Mouse (Mus musculus) heart, adult 2 months (tissue): Measurements from ENCODE around the gene Adgrd1. TPM values are rescaled to one million over a fixed set of nuclear protein-coding genes. Genes with fewer than 3 reads are reported as not detected.

Experiments used
- DNase-seq, 2 experiments: peaks; one replicate each; pipeline ENCODE4 v3.0.0; 2021
- H3K27ac ChIP-seq: fragments of 200-600 bp; 2 replicates; pipeline ENCODE4 v1.8.1; 2022
- H3K27me3 ChIP-seq: fragments of 200-500 bp; 2 replicates; pipeline ENCODE4 v1.6.1; 2012; ENCODE audit warnings: mild to moderate bottlenecking, low read length, inconsistent platforms, mixed read lengths; ENCODE audit not compliant: control insufficient read depth, insufficient read depth
- H3K36me3 ChIP-seq: fragments of 200-500 bp; 2 replicates; pipeline ENCODE4 v1.6.1; 2012; ENCODE audit warnings: low read length, inconsistent platforms; ENCODE audit not compliant: control insufficient read depth, insufficient read depth
- H3K4me1 ChIP-seq: fragments of 200-500 bp; 2 replicates; pipeline ENCODE4 v1.6.1; 2011; ENCODE audit warnings: low read length; ENCODE audit not compliant: control insufficient read depth, insufficient read depth
- H3K4me3 ChIP-seq: fragments of 200-600 bp; 2 replicates; pipeline ENCODE4 v1.8.1; 2022
- H3K79me2 ChIP-seq: fragments of 200-500 bp; replicated peaks from 2 replicates; pipeline ENCODE4 v1.6.1; 2012; ENCODE audit warnings: mild to moderate bottlenecking, inconsistent platforms, low read length, moderate library complexity, mixed read lengths; ENCODE audit not compliant: control insufficient read depth, insufficient read depth
- H3K9ac ChIP-seq: fragments of 200-500 bp; 2 replicates; pipeline ENCODE4 v1.6.1; 2012; ENCODE audit warnings: low read depth, mild to moderate bottlenecking, control low read depth, inconsistent platforms, low read length, mixed read lengths
- CTCF ChIP-seq: fragments of 200-600 bp; IDR thresholded peaks from 2 replicates; pipeline ENCODE4 v1.8.1; 2022; ENCODE audit warnings: antibody characterized with exemption, mild to moderate bottlenecking, moderate library complexity
- EP300 ChIP-seq: fragments of 200-500 bp; IDR thresholded peaks from 2 replicates; pipeline ENCODE4 v1.6.1; 2011; ENCODE audit warnings: low read depth, low read length, control low read depth; ENCODE audit not compliant: insufficient read depth
- POLR2A ChIP-seq: fragments of 200-500 bp; IDR thresholded peaks from 2 replicates; pipeline ENCODE4 v1.6.1; 2011; ENCODE audit warnings: mild to moderate bottlenecking, low read depth, low read length, control low read depth; ENCODE audit not compliant: insufficient read depth
- WGBS: fragments of 180-500 bp; shearing (Covaris S2); methylation state at CpG from one replicate; pipeline ENCODE4 v1.1.7; 2018; 5-methylcytosine and 5-hydroxymethylcytosine counted together
- intact Hi-C: fragments of 180-260 bp; cut with DNase I; formaldehyde crosslinking; loops from one replicate; pipeline ENCODE4 v1.15.1; 2025
- polyA plus RNA-seq: library from polyadenylated mRNA; depleted of rRNA; stranded (reverse); fragments of >200 nt; gene quantifications from 2 replicates; pipeline ENCODE4 v1.2.3, GENCODE M21; 2012
- total RNA-seq, 2 experiments: library from RNA; stranded (reverse); gene quantifications; 2 replicates each; pipeline ENCODE4 v1.2.3; 2021

Adgrd1 gene
- total and polyA plus RNA-seq, 3 experiments: 4.1 to 5.5 (median 4.8) TPM

DNA sequence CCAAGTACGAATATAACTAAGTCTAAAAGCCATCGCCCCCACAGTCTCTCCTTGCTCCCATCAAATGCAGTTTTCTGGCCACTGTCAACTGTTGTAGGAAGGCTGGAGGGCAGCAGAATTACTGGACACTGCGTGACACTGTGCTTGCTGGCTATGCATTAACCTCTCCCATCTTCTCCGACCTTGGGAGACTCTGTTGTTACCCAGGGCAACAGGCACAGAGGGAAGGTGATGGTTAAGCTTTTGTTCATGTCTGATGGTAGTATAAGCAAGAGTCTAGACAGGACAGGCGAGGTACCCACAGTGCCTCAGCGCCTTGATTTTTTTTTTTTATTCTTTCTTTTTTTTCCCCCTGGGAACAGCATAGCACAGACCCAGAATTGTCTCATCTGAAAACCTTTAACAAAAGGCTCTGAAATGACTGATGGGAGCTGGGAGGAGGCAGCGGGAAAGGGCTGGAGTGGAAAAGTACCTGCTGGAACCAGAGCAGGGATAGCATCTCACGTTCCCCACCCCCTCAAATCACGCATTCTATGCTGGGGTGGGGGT is 100.5 kb downstream of the Adgrd1 start:
- peaks cover 1% of the 10 kb centered on the region; the same call in 1 of the 2 replicates for H3K4me1 ChIP-seq
- H3K36me3 ChIP-seq: no peaks in the 10 kb centered on the region
- no peak overlapping the region for H3K27ac ChIP-seq
- no peak overlapping the region for H3K4me3 ChIP-seq
- no peak for DNase-seq
- intact Hi-C loops: no loop called here
- WGBS: 80% methylated on average over 9 of the region's 9 CpGs
- TF ChIP-seq CTCF: no peak
- no peak for TF ChIP-seq POLR2A
- no peak for TF ChIP-seq EP300
- H3K79me2 ChIP-seq: no peaks in the 10 kb centered on the region
- no peak overlapping the region for H3K9ac ChIP-seq
- no peaks in the 10 kb centered on the region for H3K27me3 ChIP-seq

DNA sequence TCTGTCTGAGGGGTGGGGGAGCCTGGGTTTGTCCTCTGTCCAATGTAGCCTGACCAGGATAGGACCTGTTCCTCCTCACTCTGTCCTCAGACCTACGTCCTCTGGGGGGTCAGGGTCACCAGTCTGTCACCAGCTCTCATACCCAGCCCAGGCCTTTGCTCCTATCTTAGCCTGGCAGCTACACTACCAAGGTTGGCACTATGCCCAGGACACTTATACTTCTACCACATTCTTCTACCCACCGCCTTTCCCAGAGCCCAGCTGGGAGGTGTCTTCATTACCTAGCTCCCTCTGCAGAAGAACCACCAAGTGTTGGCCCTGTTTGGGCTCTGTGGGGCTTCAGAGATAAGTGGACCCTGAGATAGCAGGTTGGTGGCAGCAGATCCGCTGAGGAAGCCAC is 103.6 kb downstream of the Adgrd1 start:
- WGBS: 48% methylated on average over 3 of the region's 3 CpGs
- Histone ChIP-seq H3K79me2 (no peaks in the 10 kb centered on the region), H3K9ac (no peak overlapping the region), H3K4me1 (peaks cover 4% of the 10 kb centered on the region; the same call in 1 of the 2 replicates), H3K27me3 (no peaks in the 10 kb centered on the region), H3K36me3 (no peaks in the 10 kb centered on the region), H3K4me3 (no peak overlapping the region), H3K27ac (no peak overlapping the region)
- intact Hi-C loops: no loop called here
- TF ChIP-seq CTCF: no peak
- no peak for TF ChIP-seq POLR2A
- 0 out of 2 replicates have a peak, but pooled peaks have one; percentile 8 for TF ChIP-seq EP300
- DNase-seq: peak; percentile 36 to 74

DNA sequence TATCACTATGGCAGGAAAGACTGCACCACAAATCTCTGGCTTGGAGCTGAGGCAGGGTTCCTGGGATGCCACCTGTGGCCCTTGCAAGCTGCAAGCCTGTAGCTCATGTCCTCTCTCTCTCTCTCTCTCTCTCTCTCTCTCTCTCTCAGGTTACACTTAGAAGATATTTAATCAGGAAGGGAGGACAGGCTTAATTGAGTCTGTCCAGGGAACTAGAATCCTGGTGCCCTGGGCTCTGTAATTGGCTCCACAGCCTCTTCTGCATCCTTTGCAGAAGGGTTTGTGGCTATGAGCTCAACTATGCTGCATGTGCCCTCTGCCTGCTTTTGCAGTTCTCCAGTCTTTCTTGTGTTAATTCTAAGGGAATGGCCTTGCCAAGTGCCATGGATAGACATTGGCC is 111.7 kb downstream of the Adgrd1 start:
- TF ChIP-seq CTCF (no peak), EP300 (no peak), POLR2A (no peak)
- no peak for DNase-seq
- Histone ChIP-seq H3K9ac (no peak overlapping the region), H3K27ac (no peak overlapping the region), H3K27me3 (no peaks in the 10 kb centered on the region), H3K4me1 (peaks cover 3% of the 10 kb centered on the region; the same call in 1 of the 2 replicates), H3K79me2 (no peaks in the 10 kb centered on the region), H3K4me3 (no peak overlapping the region), H3K36me3 (no peaks in the 10 kb centered on the region)
- intact Hi-C loops: no loop called here

DNA sequence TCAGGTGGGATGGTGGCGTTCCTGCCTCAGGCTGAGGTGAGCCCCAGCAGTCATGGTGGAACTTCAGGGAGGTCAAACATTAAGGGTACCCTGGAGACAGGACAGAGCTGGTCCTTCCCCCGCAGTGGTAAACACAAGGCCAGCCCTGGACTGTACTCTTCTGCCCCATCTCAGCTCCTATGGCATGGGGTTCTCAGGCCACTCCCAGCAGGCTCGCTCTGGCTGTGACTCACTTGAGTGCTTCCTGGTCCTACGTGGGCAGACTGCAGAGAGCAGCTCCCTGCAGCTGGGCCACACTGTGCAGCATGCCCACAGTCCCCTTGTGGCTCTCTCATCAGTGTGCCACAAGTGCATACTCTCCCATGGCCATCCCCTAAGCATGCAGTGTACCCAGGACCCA is 112.3 kb downstream of the Adgrd1 start:
- H3K79me2 ChIP-seq: no peaks in the 10 kb centered on the region
- peaks cover 2% of the 10 kb centered on the region; the same call in 1 of the 2 replicates for H3K4me1 ChIP-seq
- WGBS: 69% methylated on average over 4 of the region's 4 CpGs
- DNase-seq: no peak
- no peaks in the 10 kb centered on the region for H3K27me3 ChIP-seq
- intact Hi-C loops: no loop called here
- no peak for TF ChIP-seq CTCF
- TF ChIP-seq EP300: no peak
- no peak for TF ChIP-seq POLR2A
- H3K27ac ChIP-seq: no peak overlapping the region
- no peak overlapping the region for H3K9ac ChIP-seq
- H3K36me3 ChIP-seq: no peaks in the 10 kb centered on the region
- H3K4me3 ChIP-seq: no peak overlapping the region

DNA sequence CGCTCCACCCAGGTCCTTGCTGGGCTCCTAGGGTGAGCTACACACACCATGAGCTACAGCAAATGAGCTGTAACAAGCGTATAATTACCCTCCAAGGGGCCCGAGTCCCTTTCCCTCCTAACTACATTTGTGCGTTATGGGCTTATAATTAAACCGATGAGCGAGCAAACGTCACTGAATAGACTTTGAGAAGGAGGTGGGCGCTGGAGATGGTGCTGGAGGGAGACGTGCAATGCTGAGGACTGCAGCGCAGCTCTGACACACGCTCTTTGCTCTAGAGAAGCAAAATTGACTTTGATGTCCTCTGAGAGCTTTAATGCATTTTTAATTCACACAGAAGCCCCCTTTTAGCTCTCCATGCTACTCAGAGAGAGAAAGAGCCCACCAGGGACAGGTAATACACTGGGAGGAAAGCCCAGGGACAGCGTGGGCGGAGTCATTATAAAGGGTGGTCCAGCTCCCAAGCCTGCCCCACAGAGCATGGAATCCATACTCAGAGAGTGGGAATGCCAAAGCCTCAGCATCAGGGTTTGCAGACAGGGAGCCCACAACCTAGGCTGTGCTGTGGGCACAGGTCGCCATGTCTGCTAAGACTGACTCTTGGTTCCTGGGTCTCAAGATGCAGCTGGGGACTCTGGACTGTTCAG is 115.0 kb downstream of the Adgrd1 start:
- 83% methylated on average over 14 of the region's 14 CpGs for WGBS
- Histone ChIP-seq H3K4me3 (no peak overlapping the region), H3K27ac (no peak overlapping the region), H3K9ac (no peak overlapping the region), H3K36me3 (no peaks in the 10 kb centered on the region), H3K79me2 (no peaks in the 10 kb centered on the region), H3K27me3 (no peaks in the 10 kb centered on the region), H3K4me1 (no peaks in the 10 kb centered on the region)
- TF ChIP-seq EP300: no peak
- TF ChIP-seq CTCF: no peak
- TF ChIP-seq POLR2A: no peak
- no peak for DNase-seq
- intact Hi-C loops: no loop called here

DNA sequence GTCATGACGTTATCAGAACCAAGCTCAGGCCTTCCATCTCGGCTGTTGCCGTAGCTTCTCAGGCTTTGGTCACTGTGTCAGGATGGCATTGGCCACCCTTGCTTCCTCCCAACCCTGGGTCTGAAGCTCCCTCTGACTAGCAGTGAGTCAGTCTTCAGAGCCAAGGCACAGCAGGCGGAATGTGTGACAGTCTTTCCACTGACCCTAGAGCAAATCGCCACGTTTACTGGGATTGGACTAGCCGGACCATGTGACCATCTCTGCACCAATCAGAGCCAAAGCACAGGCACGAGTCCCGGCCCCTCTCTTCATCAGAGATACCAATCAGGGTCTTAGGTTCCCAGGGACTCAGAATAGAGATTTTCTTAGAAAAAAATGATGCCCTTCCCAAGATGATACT is 117.5 kb downstream of the Adgrd1 start:
- TF ChIP-seq EP300: no peak
- no peak for TF ChIP-seq POLR2A
- no peak for TF ChIP-seq CTCF
- intact Hi-C loops: no loop called here
- no peaks in the 10 kb centered on the region for H3K4me1 ChIP-seq

More for the DNA sequence above, 117.5 kb downstream of the Adgrd1 start:
- H3K4me3 ChIP-seq: no peak overlapping the region
- no peak overlapping the region for H3K9ac ChIP-seq
- no peaks in the 10 kb centered on the region for H3K36me3 ChIP-seq
- no peak overlapping the region for H3K27ac ChIP-seq
- no peaks in the 10 kb centered on the region; the same call in 1 of the 2 replicates for H3K27me3 ChIP-seq
- 43% methylated on average over 9 of the region's 9 CpGs for WGBS
- DNase-seq: no peak
- H3K79me2 ChIP-seq: no peaks in the 10 kb centered on the region
